Mouse (Mus musculus): Measurements from ENCODE around the gene Ak5.

Gene Ak5

DNA sequence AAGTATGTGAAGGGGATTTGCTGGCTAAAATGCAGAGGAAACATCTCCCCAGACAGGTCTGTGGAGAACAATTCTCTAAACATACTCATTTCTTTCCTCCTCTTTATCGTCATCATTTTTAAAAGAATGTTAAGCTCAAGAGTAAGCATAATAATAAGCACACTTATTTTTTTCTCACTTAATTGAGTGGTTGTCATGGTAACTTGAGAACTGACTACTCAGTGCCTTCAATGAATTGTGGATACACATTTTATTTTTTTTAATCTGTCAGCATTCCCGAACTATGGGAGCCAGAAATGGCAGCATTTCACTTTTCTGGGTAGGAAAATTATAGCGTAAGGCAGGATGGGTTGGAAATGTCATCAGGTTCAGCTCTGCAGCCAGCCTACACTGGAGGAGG is 151.6 kb downstream of the Ak5 start:
- no peak for DNase-seq

- DNase-seq = no peak
Measured at GRCm38 (mm10) chr3:152515959-152516358, 152.2 kb downstream of the Ak5 start.

DNA sequence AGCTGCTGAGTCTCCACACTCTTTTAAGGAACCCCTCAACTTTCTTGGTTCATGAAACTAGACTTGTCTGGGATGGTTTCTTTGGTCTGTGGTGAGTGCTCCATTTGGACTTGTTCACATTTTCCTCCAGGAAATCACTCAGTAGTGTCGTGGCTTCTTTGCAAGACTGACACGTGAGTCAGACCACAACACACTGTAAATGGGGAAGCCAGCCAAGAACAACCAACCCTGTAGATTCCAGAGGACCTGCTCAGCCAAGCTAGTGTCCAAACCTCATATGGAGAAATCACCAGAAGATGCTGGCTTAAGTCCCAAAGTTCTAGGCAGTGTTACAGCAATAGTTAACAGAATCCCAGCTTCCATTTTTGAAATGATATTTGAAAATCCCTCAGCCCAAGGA is 155.6 kb downstream of the Ak5 start:
- no peak for DNase-seq

DNA sequence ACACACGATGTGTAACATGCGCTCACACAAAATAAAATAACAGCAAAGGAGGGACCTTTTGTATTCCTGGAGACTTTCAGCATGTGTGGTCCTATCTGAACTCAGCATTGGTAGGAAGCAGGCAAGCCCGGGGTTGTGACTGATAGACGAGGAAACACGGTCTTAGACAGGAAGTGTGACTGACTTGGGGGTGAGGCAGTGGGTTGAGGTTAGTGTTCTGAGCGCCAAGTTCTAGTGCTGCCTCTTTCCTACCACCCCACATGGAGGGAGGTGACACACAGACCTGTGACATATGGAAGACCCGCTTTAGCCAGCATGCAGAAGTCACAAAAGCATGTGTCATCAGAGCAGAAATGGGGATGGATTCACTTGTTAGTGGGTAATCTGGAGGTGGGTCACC is 158.9 kb downstream of the Ak5 start:
- DNase-seq = no peak

- no peak for DNase-seq
Measured at GRCm38 (mm10) chr3:152508419-152508993, 159.7 kb downstream of the Ak5 start.

DNA sequence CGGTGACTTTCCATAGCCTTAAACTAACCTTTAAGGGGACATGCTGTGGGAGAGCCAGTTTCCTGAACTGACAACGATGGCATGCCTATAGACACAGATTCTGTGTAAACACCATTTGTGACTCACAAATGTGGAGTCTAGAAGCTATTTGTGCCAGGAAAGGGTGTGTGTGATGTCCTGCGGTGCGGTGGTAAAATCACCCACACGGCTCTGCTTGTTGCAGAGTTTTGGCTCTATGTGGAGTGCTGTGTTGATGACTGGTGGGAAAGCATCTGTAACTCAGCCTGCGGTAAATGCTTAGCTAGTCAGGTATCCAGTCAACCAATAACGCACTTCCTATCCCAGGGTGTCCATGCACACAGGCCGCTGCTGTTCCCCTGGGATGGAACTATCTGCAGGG is 160.3 kb downstream of the Ak5 start:
- no peak for DNase-seq

GRCm38 (mm10) chr3:152498968-152499696 is 169.0 kb downstream of the Ak5 start:
- DNase-seq = no peak

DNA sequence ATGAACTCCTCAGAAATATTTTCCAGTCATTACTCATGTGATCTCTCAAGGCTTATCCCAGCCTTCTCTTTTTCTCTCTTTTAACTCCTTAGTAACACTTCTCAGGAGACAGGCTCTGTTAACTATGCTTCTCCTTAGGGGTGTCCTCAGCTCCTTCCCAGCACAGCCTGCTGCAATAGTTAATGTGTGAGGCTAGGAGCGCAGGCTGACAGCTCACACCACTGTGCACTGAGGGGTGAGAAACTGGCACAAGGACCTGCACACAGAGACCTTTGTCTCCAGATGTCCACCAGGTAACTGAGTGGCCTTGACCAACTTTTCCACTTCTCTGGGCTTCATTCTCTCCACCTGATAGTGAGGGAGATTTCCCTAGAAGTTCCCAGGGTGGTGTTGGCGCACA is 170.3 kb downstream of the Ak5 start:
- no peak for DNase-seq

GRCm38 (mm10) chr3:152497084-152497483 is 171.1 kb downstream of the Ak5 start:
- DNase-seq = no peak

- DNase-seq = no peak
Measured at GRCm38 (mm10) chr3:152495415-152495898, 172.7 kb downstream of the Ak5 start.

GRCm38 (mm10) chr3:152494667-152495360 is 173.3 kb downstream of the Ak5 start:
- DNase-seq = no peak

GRCm38 (mm10) chr3:152493813-152494212 is 174.3 kb downstream of the Ak5 start:
- DNase-seq = no peak

GRCm38 (mm10) chr3:152492241-152492640 is 175.9 kb downstream of the Ak5 start:
- no peak for DNase-seq

DNA sequence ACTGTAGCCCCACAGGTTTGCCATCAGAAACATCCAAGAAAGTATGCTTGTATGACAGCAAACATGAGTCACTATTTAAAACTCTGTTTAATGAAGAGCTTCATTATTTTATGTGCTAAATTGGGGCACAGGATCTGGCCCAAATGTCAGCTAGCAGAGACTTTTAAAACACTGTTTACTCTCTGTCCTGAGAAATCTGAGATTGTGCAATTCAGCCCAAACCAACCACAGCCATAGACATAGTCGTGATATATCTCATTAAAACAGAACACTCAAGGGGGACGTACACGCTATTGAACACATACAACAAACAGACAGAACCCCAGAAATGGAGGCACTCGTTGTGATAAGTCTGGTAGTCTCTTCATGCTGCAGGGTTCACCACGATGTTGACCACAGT is 177.7 kb downstream of the Ak5 start:
- DNase-seq = no peak

GRCm38 (mm10) chr3:152488964-152489363 is 179.2 kb downstream of the Ak5 start:
- DNase-seq = no peak

DNA sequence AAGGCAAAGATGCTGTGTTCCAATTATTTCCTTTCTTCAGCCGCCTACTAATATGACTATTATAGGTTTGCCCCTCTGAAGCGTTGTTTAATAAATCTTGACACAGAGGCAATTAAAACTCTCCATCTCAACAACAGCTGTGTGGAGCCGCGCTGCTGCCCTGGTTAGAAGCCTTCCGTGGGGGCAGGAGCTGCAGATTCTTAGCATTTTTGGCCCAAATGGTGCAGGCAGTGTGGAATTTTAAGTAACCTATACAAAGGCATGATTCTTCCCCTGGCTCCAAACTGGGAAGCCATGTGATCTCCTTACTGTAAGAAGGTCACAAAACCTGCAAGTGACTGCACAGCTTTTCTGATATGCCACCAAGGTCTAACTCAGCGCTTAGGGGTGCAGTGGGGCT is 184.0 kb downstream of the Ak5 start:
- DNase-seq = no peak

DNA sequence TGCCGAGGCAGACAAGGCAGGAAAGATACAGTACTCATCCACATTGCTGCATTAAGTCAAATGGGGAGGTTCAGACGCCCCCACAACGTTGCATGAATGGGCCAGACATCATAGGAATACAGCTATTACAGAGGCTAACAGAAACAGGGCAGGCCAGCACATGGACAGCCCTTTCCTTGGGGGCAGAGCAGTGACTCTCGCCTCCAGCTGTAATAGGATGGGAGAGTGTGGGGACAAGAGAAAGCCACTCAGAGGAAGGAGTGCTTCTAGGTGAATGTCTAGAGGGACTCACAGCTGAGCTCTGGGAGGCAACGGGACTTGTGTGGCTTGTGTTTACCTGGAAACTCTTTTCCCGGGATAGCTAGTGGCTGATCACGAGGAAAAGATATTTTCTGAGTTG is 184.4 kb downstream of the Ak5 start:
- no peak for DNase-seq

DNA sequence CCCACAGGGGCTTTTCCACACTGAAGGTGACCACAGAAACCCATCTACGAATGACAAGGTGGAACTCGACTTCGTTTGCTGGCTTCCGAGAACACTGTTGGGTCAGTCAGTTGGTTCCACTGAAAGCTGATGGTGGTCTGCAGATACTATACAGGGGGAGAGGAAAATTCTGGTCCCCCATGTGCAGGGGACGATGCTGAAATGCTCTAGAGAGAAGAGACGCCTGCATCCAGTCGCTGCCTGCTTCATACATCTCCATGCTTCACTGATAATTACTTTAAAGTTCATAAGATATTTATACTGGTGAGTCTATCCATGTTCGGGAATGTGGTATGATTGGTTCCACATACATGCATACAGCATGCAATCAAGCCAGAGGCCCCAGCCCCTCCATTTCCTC is 186.0 kb downstream of the Ak5 start:
- no peak for DNase-seq

DNA sequence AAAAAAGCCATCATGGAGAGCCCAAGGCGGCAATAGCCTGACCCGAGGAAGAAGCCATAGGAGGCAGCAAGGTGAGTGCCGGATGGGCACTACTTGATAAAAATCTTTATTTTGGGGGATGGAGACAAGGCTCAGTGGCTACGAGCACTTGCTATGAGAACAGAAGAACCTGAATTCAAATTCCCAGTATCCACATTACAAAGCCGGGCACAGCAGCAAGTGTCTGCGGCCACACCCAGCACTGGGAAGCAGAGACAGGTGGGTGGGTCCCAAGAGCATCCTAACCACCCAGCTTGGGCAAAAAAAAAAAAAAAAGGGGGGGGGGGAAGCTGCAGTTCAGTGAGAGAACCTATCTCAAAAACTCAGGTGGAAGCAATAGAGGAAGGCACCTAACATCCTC is 187.8 kb downstream of the Ak5 start:
- no peak for DNase-seq

GRCm38 (mm10) chr3:152478599-152479435 is 189.3 kb downstream of the Ak5 start:
- peak; percentile 59 for DNase-seq

- DNase-seq = peak; percentile 80
Measured at GRCm38 (mm10) chr3:152477796-152478527, 190.2 kb downstream of the Ak5 start.

DNA sequence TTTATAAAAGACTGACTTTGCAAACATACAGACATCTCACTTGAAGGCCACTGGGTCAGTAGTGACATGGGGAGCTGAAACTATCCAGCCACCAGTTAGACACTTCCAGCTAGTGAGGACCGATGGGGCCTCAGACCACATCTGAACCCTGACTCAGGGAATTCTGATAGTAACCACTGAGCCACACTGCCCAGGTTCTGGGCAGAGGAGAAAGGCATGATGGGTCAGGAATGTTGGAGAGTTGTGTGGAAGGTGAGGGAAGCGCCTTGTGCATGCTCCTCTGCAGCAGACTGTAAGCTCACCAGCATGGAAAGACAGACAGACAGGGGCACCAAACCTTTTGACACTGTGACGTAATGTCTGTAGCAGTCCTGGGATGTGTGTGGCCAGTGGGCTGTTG is 192.3 kb downstream of the Ak5 start:
- DNase-seq = no peak

DNA sequence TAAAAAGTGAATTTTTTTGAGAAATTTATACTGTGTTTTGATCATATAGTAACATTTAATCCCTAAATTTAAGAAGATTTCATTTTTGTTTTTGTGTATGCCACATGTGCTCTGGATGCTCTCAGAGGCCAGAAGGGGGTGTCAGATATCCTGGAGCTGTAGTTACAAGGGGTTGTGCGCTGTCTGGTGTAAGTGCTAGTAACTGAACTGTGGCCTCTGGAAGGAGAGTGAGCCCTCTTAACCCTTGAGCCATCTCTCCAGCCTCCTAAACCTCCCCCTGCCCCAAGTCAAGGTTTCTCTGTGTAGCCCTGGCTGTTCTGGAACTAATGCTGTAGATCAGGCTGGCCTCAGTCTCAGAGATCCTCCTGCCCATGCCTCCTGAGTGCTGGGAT is 192.9 kb downstream of the Ak5 start:
- no peak for DNase-seq
